Mouse (Mus musculus) central nervous system, embryonic 14 days (tissue): ENCODE measurements around the gene Irgm1. TPM values are rescaled to one million over a fixed set of nuclear protein-coding genes. Genes with fewer than 3 reads are reported as not detected.

ENCODE experiments used
- polyA plus RNA-seq: library from polyadenylated mRNA; depleted of rRNA; stranded (reverse); fragments of >200 nt; gene quantifications from 2 replicates; pipeline ENCODE4 v1.2.3, GENCODE M21; 2012; rRNA removed

The Irgm1 gene
- 4.1 and 6.1 TPM in 2 replicates for polyA plus RNA-seq

DNA sequence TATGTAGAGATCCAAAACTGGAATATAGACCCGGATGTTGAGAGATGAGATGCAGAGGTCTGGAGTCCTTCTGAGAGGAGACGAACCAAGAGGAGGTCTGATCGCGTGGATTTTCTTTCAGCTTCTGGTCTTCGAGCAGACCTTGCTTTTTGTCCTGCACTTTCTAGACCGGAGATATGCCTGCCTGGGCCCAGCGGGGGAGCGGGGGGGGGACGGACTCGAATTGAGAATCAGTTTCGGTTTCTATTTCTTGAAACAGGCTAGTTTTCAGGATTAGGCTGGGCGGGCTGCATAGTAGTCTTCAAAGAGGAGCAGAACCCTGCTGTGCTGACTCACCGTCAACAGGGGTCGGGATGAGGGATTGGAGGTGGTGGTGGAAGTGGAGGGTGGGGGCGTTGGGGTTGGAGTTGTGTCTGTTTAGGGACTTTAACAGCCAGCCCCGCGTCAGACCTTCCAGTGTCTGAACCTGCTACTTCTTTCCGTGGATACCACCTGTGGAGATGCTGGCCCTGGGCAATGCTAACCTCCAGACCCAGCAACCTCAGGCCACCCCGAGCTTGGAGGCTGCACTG, at the start of gene Irgm1:
Gene Irgm1, minus strand, starts transcription at position 483 of the 572 bp plus-strand sequence.

DNA sequence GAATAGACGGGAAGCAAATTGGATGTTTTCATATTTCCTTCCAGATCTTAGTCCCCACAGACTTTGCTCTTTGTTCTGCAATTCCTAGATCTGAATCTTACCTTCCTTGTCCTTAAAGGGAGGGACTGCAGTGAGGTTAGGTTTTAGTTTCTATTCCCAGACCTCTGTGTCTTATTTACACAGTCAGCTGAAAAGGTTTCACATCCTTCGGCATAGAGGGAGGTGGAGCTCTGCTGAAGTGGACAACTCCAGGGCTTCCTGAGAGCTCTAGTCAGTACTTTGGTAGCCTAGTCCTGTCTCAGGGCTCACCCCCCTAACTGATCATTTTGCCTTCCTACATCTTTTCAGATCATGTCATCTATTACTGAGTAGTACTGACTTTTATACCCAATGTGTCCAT, 30.5 kb upstream of the Irgm1 start, which contains the start of gene Gm5431:
Gene Gm5431, minus strand, starts transcription at position 194 of the 400 bp plus-strand sequence.

GRCm38 (mm10) chr11:48825979-48826751, 45.3 kb downstream of the Irgm1 start, which contains the start of the genes Trim7 and Gm12184:
Gene Trim7 (plus strand): TSS chr11:48826140.
Gene Gm12184 (minus strand): TSS chr11:48826655.

DNA sequence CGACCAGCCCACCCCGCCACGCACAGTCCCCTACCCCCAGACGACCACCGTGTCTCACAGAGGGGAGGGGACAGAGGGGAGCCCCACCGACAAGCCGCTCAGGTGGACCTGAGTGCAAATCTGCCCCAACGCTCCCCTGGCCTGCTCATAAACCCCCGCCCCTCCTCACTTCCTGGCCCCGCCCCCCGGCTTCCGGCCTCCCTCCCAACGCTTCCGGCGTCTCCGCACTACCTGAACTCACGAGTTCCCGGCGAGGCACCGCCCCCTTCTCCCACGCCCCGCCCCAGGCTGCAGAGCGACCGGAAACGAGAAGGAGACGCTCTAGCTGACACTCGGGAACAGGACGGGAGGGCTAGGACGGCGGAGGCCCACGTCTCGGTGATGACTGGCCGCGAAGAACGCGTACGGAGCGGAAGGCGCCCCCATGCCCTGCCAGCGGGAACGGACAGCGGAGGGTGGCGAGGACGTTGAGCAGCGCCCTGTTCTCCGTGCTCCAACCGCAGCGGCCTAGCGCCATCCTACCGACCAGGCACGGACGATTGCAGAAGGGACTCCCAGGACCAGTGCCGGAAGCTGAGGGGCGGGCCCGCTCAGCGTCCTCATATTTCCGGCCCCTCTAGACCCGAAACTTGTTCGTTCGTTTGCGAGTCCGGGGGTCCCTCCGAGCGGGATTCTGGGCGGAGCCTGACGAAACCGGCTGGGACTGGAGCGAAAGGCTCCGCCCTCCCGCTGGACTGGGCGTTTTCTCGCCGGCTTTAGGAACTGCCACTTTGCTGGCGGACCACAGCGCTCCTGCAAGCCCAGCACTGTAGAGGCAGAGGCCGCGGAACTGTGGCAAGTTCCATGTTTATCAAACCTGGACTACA, 54.5 kb downstream of the Irgm1 start, which contains the start of gene Trim41:
Gene Trim41, minus strand, starts transcription at position 554 of the 866 bp plus-strand sequence.

Other genes starting within 250 kb of the Irgm1 start
- gene Rack1, start 71.4 kb downstream of the Irgm1 start, polyA plus RNA-seq: 1,456 and 1,471 TPM in 2 replicates
- 44.5 and 49.2 TPM in 2 replicates for gene Trim41, start 54.3 kb downstream of the Irgm1 start, polyA plus RNA-seq
- gene Trim7, start 45.5 kb downstream of the Irgm1 start, polyA plus RNA-seq: 2.5 and 2.8 TPM in 2 replicates
- 35.7 and 42.7 TPM in 2 replicates for gene Gm12184, start 45.0 kb downstream of the Irgm1 start, polyA plus RNA-seq
- 0.18 and 0.22 TPM in 2 replicates for gene Gm5431, start 30.5 kb upstream of the Irgm1 start, polyA plus RNA-seq
- 0.60 and 0.89 TPM in 2 replicates for gene Psme2b, start 74.5 kb upstream of the Irgm1 start, polyA plus RNA-seq
- 0.11 and 0.24 TPM in 2 replicates for gene Olfr56, start 107.2 kb upstream of the Irgm1 start, polyA plus RNA-seq
- gene 9930111J21Rik1, start 107.7 kb upstream of the Irgm1 start, polyA plus RNA-seq: 0.11 and 0.23 TPM in 2 replicates
- 0.04 and 0.06 TPM in 2 replicates for gene Gm12185, start 120.5 kb upstream of the Irgm1 start, polyA plus RNA-seq
- 0.32 and 0.76 TPM in 2 replicates for gene Tgtp1, start 122.5 kb upstream of the Irgm1 start, polyA plus RNA-seq
- 0.28 and 0.37 TPM in 2 replicates for gene 9930111J21Rik2, start 179.6 kb upstream of the Irgm1 start, polyA plus RNA-seq
- gene Tgtp2, start 192.5 kb upstream of the Irgm1 start, polyA plus RNA-seq: 0.32 and 1.3 TPM in 2 replicates
- 1.8 and 2.6 TPM in 2 replicates for gene Ifi47, start 204.9 kb upstream of the Irgm1 start, polyA plus RNA-seq
- 0.06 TPM in 1 of 2 replicates, not detected in the other for gene Olfr1396, start 243.2 kb upstream of the Irgm1 start, polyA plus RNA-seq